Mouse (Mus musculus) CH12.LX (cell line): ENCODE results near the gene H3f3b. TPM values are rescaled to one million over a fixed set of nuclear protein-coding genes. Genes with fewer than 3 reads are reported as not detected.

ENCODE experiments used
- DNase-seq: peaks from one replicate; pipeline ENCODE4 v3.0.0-alpha.2; 2013; ENCODE audit errors: extremely low read depth
- H3K27ac ChIP-seq: 2 replicates; pipeline ENCODE4 v1.5.1; 2012; ENCODE audit warnings: low read depth, mild to moderate bottlenecking, control low read depth, moderate library complexity; ENCODE audit not compliant: insufficient read depth
- H3K27me3 ChIP-seq: replicated peaks from 2 replicates; pipeline ENCODE3; 2012; ENCODE audit warnings: inconsistent platforms
- H3K36me3 ChIP-seq, 2 experiments: replicated peaks in 1 of 2; 2 replicates each; pipeline versions ENCODE3 to v1.6.1; 2012; ENCODE audit warnings: inconsistent platforms in 1 of 2, low read length in 1 of 2, mild to moderate bottlenecking in 1 of 2, mixed read lengths in 1 of 2, moderate library complexity in 1 of 2; ENCODE audit not compliant: control insufficient read depth in 1 of 2, insufficient read depth in 1 of 2
- H3K4me1 ChIP-seq, 2 experiments: 2 replicates each; pipeline ENCODE4 v1.6.1; 2012; ENCODE audit warnings: inconsistent platforms in 1 of 2, moderate library complexity in 1 of 2; ENCODE audit not compliant: insufficient read depth in 2 of 2, control insufficient read depth in 1 of 2
- H3K4me2 ChIP-seq: 2 replicates; pipeline ENCODE4 v1.6.1; 2012; ENCODE audit warnings: low read depth, mild to moderate bottlenecking, control low read depth; ENCODE audit not compliant: poor library complexity, insufficient read depth, severe bottlenecking
- H3K4me3 ChIP-seq, 3 experiments: fragments of 150-350 bp in 1 of 3; sonication (generic) in 1 of 3; replicated peaks in 1 of 3; 2 replicates each; pipeline versions ENCODE3 to v1.5.1; 2011 to 2012; ENCODE audit warnings: low read depth in 2 of 3, low read length in 2 of 3, mild to moderate bottlenecking in 2 of 3, moderate library complexity in 2 of 3, control low read depth in 1 of 3, improper control_type of control experiment in 1 of 3, inconsistent platforms in 1 of 3, mixed read lengths in 1 of 3; ENCODE audit not compliant: poor library complexity in 1 of 3
- H3K79me2 ChIP-seq: replicated peaks from 2 replicates; pipeline ENCODE4 v1.6.1; 2012; ENCODE audit warnings: mild to moderate bottlenecking, moderate library complexity; ENCODE audit not compliant: control insufficient read depth, poor library complexity, insufficient read depth, severe bottlenecking; ENCODE audit errors: extremely low read depth
- H3K9ac ChIP-seq: 2 replicates; pipeline ENCODE4 v1.6.1; 2012; ENCODE audit warnings: low read depth, mild to moderate bottlenecking, control low read depth, moderate library complexity; ENCODE audit not compliant: insufficient read depth
- H3K9me3 ChIP-seq: replicated peaks from 2 replicates; pipeline ENCODE3; 2012; ENCODE audit warnings: low read length, inconsistent platforms, mixed read lengths
- BHLHE40 ChIP-seq: IDR thresholded peaks from 2 replicates; pipeline ENCODE4 v1.6.1; 2011; ENCODE audit warnings: mild to moderate bottlenecking, low read depth, low read length, improper control_type of control experiment
- CHD1 ChIP-seq: IDR thresholded peaks from 2 replicates; pipeline ENCODE4 v1.6.1; 2012; ENCODE audit warnings: low read depth, low read length, improper control_type of control experiment, inconsistent platforms
- CTCF ChIP-seq, 2 experiments: IDR thresholded peaks in 1 of 2; conservative IDR thresholded peaks in 1 of 2; 2 replicates each; pipeline ENCODE4 v1.5.1; 2011 to 2012; ENCODE audit warnings: low read depth in 2 of 2, low read length in 2 of 2, improper control_type of control experiment in 1 of 2, inconsistent platforms in 1 of 2, mild to moderate bottlenecking in 1 of 2, moderate library complexity in 1 of 2
- EP300 ChIP-seq: IDR thresholded peaks from 2 replicates; pipeline ENCODE4 v1.6.1; 2011; ENCODE audit warnings: low read length, improper control_type of control experiment
- JUN ChIP-seq: IDR thresholded peaks from 2 replicates; pipeline ENCODE4 v1.6.1; 2011; ENCODE audit warnings: low read depth, mild to moderate bottlenecking, low read length, improper control_type of control experiment, moderate library complexity; ENCODE audit not compliant: insufficient read depth
- MAZ ChIP-seq: IDR thresholded peaks from 2 replicates; pipeline ENCODE4 v1.6.1; 2012; ENCODE audit warnings: low read depth, mild to moderate bottlenecking, inconsistent platforms, low read length, improper control_type of control experiment, moderate library complexity
- MXI1 ChIP-seq: IDR thresholded peaks from 2 replicates; pipeline ENCODE4 v1.6.1; 2011; ENCODE audit warnings: mild to moderate bottlenecking, low read depth, low read length, improper control_type of control experiment
- MYC ChIP-seq: IDR thresholded peaks from 2 replicates; pipeline ENCODE4 v1.6.1; 2011; ENCODE audit warnings: low read depth, mild to moderate bottlenecking, improper control_type of control experiment, low read length
- NELFE ChIP-seq: IDR thresholded peaks from 2 replicates; pipeline ENCODE4 v1.6.1; 2011; ENCODE audit warnings: low read depth, low read length, improper control_type of control experiment
- POLR2A ChIP-seq: IDR thresholded peaks from 2 replicates; pipeline ENCODE4 v1.6.1; 2011; ENCODE audit warnings: low read depth, mild to moderate bottlenecking, improper control_type of control experiment, low read length
- dilution Hi-C: fragments of 300-500 bp; cut with MboI; formaldehyde crosslinking; loops from 2 replicates; pipeline ENCODE4 v1.14.3; 2020; ENCODE audit warnings: low sequenced_read_pairs; ENCODE audit not compliant: extremely low pct_unique_long_range_greater_than_20kb, extremely low pct_ligation_motif_present
- in situ Hi-C: fragments of 300-500 bp; cut with MboI; formaldehyde crosslinking; loops from 3 replicates; pipeline ENCODE4 v1.14.3; 2019; ENCODE audit warnings: low sequenced_read_pairs, low pct_ligation_motif_present, low pct_unique_long_range_greater_than_20kb, mixed read lengths
- polyA plus RNA-seq: library from polyadenylated mRNA; unstranded; fragments of >175 nt; gene quantifications from 2 replicates; pipeline ENCODE4 v1.2.1, GENCODE M21; 2012; ENCODE audit warnings: low read depth; ENCODE audit not compliant: insufficient read length
- total RNA-seq, 2 experiments: library from RNA; depleted of rRNA; stranded (reverse); fragments of 300-350 nt in 1 of 2; fragments of >200 nt in 1 of 2; gene quantifications; 2 replicates each; pipeline ENCODE4 v1.2.3; 2012 to 2014

The H3f3b gene
- total and polyA plus RNA-seq, 3 experiments: 340 to 889 (median 567) TPM

DNA sequence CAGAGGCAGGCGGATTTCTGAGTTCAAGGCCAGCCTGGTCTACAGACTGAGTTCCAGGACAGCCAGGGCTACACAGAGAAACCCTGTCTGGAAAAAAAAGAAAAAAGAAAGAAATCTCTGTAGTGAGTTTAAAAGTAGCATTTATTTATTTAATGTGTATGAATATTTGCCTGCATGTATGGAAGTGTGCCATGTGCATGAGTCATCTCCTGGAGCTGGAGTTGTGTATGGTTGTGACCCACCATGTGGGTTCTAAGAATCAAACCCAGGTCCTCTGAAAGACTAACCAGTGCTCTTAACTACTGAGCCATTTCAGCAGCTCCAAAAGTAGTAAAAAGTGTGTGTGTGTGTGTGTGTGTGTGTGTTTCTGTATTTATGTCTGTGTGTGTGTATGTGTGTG, 15.5 kb upstream of the H3f3b start:
- TF ChIP-seq MAZ (no peak), CHD1 (no peak), MYC (no peak)

DNA sequence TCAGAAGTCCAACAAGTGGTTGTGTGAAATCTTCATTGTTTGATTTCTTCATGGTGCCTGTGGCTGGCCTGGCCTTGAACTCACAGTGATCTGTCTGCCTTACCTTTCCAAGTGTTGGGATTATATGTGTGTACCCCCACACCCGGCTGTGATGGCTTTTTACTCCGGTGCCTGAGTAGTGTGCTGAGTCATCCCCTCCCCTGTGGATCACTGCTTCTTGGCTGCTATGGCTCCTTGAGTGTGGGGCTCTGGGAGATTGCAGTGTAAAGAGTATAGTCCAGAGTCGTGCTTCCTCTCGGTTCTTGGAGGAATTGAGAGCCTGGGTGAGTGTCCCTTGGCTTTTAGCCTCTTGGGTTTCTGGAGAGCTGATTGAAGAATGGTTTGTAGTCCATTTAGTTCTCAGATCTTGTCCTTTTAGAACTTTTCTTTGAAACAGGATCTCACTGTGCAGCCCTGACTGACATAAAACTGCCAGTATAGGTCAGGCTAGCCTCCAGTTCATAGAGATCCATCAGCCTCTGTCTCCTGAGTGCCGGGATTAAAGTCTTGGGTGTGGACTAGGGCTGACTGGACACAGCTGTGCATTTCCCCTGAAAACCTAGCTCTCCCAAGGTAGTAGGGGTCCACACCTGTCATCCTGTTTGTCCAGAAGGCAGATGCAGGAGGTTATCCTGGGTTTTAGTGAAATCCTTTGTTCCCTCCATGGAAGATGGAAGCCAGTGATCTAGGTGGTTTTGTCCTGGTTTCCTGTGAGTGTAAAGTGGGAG, 14.8 kb upstream of the H3f3b start:
- no peak overlapping the region for H3K4me2 ChIP-seq
- peaks cover 7% of the 10 kb centered on the region for H3K9me3 ChIP-seq
- no peaks in the 10 kb centered on the region for H3K27me3 ChIP-seq
- DNase-seq: no peak
- H3K4me1 ChIP-seq: no peaks in the 10 kb centered on the region
- no peak overlapping the region for H3K27ac ChIP-seq
- in situ Hi-C loops (no loop called here), dilution Hi-C loops (no loop called here)
- TF ChIP-seq MXI1: no peak
- no peak for TF ChIP-seq POLR2A
- TF ChIP-seq EP300: no peak
- no peak for TF ChIP-seq NELFE
- TF ChIP-seq JUN: no peak
- TF ChIP-seq BHLHE40: no peak
- H3K36me3 ChIP-seq: peaks cover 61 to 85% of the 10 kb centered on the region in 2 experiments
- no peak overlapping the region for H3K9ac ChIP-seq
- H3K79me2 ChIP-seq: peaks cover 35% of the 10 kb centered on the region
- no peak overlapping the region for H3K4me3 ChIP-seq

More for the DNA sequence above, 15.5 kb upstream of the H3f3b start:
- in situ Hi-C loops (no loop called here), dilution Hi-C loops (no loop called here)
- no peaks in the 10 kb centered on the region for H3K4me1 ChIP-seq
- H3K79me2 ChIP-seq: peaks cover 28% of the 10 kb centered on the region
- no peak for DNase-seq
- peaks cover 7% of the 10 kb centered on the region for H3K9me3 ChIP-seq
- H3K27ac ChIP-seq: no peak overlapping the region
- H3K4me3 ChIP-seq: no peak overlapping the region
- H3K4me2 ChIP-seq: no peak overlapping the region
- H3K36me3 ChIP-seq: peaks cover 62 to 85% of the 10 kb centered on the region in 2 experiments
- no peaks in the 10 kb centered on the region for H3K27me3 ChIP-seq
- no peak overlapping the region for H3K9ac ChIP-seq

DNA sequence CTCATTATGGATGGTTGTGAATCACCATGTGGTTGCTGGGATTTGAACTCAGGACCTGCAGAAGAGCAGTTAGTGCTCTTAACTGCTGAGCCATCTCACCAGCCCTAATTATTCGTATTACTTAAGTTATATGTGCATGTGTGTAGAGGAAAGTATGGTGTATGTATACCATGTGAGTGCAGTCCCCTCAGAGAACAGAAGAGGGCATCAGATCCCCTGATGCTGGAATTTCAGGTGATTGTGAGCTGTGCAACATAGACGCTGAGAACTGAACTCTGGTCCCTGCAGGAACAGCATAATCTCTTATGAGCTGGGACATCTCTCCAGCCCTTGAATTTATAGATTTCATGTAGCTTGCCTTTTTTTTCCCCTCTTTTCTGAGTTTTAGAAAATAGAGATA, 14.1 kb upstream of the H3f3b start:
- no peak for DNase-seq
- dilution Hi-C loops: no loop called here
- Histone ChIP-seq H3K27me3 (no peaks in the 10 kb centered on the region), H3K4me1 (no peaks in the 10 kb centered on the region), H3K9me3 (peaks cover 7% of the 10 kb centered on the region), H3K4me3 (no peak overlapping the region), H3K27ac (no peak overlapping the region), H3K79me2 (peaks cover 42% of the 10 kb centered on the region), H3K36me3 (peaks cover 54 to 84% of the 10 kb centered on the region in 2 experiments), H3K9ac (no peak overlapping the region)
- in situ Hi-C loops: no loop called here
- TF ChIP-seq CTCF (conservative IDR thresholded peaks at IDR 0.05 in 1 of 2, IDR thresholded peaks at IDR 0.05 in 1 of 2; ENCODE audit: low read depth in 2 of 2, low read length in 2 of 2) (peak in 1 of 2 experiments; percentile 11; a peak in 1 of 4 replicates), MAZ (no peak)
- TF ChIP-seq, all 38 proteins: peak for 1
- H3K4me2 ChIP-seq: no peak overlapping the region
